Comparison of ENCODE assay signal across 22 mouse cellular contexts in genomic region chr4:98549491-98549890, GRCm38 (mm10).
"Had no signal": no experiment of that assay in that cellular context is flagged by ENCODE, and none has a peak within 500 bp of the region (broad histone marks: within the 10 kb centered on the region; RNA-seq: fewer than 3 reads in every experiment).

No protein-coding gene starts in this region.

- H3K9ac ChIP-seq: kidney, embryonic 15.5 days; limb, embryonic 12.5 days; limb, embryonic 15.5 days; liver, embryonic 14.5 days; liver, postnatal 0 days; lung, embryonic 14.5 days; midbrain, embryonic 13.5 days; neural tube, embryonic 13.5 days; stomach, embryonic 15.5 days had no signal

- H3K36me3 ChIP-seq: kidney, embryonic 15.5 days; limb, embryonic 12.5 days; limb, embryonic 15.5 days; midbrain, embryonic 10.5 days; midbrain, embryonic 13.5 days; neural tube, embryonic 13.5 days; stomach, embryonic 15.5 days had no signal

- H3K9me3 ChIP-seq: kidney, embryonic 15.5 days; limb, embryonic 12.5 days; limb, embryonic 15.5 days; megakaryocyte, embryonic 14.5 days; midbrain, embryonic 10.5 days; midbrain, embryonic 13.5 days; neural tube, embryonic 13.5 days; stomach, embryonic 15.5 days had no signal

- DNase-seq: kidney, postnatal 10 days; kidney, postnatal 36 days; layer of hippocampus, postnatal 36 days; left cerebral cortex, postnatal 4 days; liver, postnatal 0 days; lung, embryonic 14.5 days; retina, postnatal 1 day; thymus, postnatal 25 days had no signal

- H3K27me3 ChIP-seq: kidney, embryonic 15.5 days; limb, embryonic 12.5 days; limb, embryonic 15.5 days; megakaryocyte, embryonic 14.5 days; midbrain, embryonic 13.5 days; neural tube, embryonic 13.5 days; stomach, embryonic 15.5 days had no signal

- H3K4me1 ChIP-seq: kidney, embryonic 15.5 days; limb, embryonic 15.5 days; megakaryocyte, embryonic 14.5 days; stomach, embryonic 15.5 days had no signal

- H3K4me3 ChIP-seq: kidney, embryonic 15.5 days; left cerebral cortex, adult 2 months; limb, embryonic 12.5 days; limb, embryonic 15.5 days; megakaryocyte, embryonic 14.5 days; midbrain, embryonic 10.5 days; midbrain, embryonic 13.5 days; myocyte; neural tube, embryonic 13.5 days; stomach, embryonic 15.5 days had no signal

- H3K4me2 ChIP-seq: kidney, embryonic 15.5 days; limb, embryonic 12.5 days; limb, embryonic 15.5 days; liver, embryonic 11.5 days; lung, embryonic 14.5 days; midbrain, embryonic 13.5 days; neural tube, embryonic 13.5 days; stomach, embryonic 15.5 days had no signal

- H3K27ac ChIP-seq: kidney, embryonic 15.5 days; left cerebral cortex, adult 2 months; limb, embryonic 12.5 days; limb, embryonic 15.5 days; liver, embryonic 14.5 days; midbrain, embryonic 10.5 days; midbrain, embryonic 13.5 days; neural tube, embryonic 13.5 days; stomach, embryonic 15.5 days had no signal

- ATAC-seq: liver, postnatal 0 days; lung, postnatal 0 days; midbrain, embryonic 13.5 days; midbrain, embryonic 16.5 days had no signal
